Mouse (Mus musculus) E14TG2a.4 (cell line): ENCODE results near the gene Fgf13.
A peak's percentile ranks its signal among the peaks of the same experiment; 100 is the strongest.

Experiments used
- H3K27me3 ChIP-seq: 2 replicates; pipeline ENCODE4 v1.6.1; 2014; ENCODE audit warnings: low read length, control low read depth; ENCODE audit not compliant: insufficient read depth
- H3K36me3 ChIP-seq: 2 replicates; pipeline ENCODE4 v1.6.1; 2014; ENCODE audit warnings: low read length, control low read depth; ENCODE audit not compliant: insufficient read depth
- H3K4me1 ChIP-seq: replicated peaks from 2 replicates; pipeline ENCODE4 v1.6.1; 2014; ENCODE audit warnings: low read depth, low read length, control low read depth
- H3K4me3 ChIP-seq: replicated peaks from 2 replicates; pipeline ENCODE4 v1.5.1; 2014; ENCODE audit warnings: mild to moderate bottlenecking, low read length
- H3K9me3 ChIP-seq: 2 replicates; pipeline ENCODE4 v1.6.1; 2014; ENCODE audit warnings: low read length, control low read depth
- CTCF ChIP-seq: conservative IDR thresholded peaks from 2 replicates; pipeline ENCODE4 v1.5.1; 2014; ENCODE audit warnings: low read length
- NANOG ChIP-seq: IDR thresholded peaks from 2 replicates; pipeline ENCODE4 v1.6.1; 2014; ENCODE audit warnings: borderline replicate concordance, low read length, mixed read lengths
- POU5F1 ChIP-seq: IDR thresholded peaks from 2 replicates; pipeline ENCODE4 v1.6.1; 2014; ENCODE audit warnings: low read length, borderline replicate concordance

Gene Fgf13

GRCm38 (mm10) chrX:59508273-59508672 is 59.6 kb downstream of the Fgf13 start:
- Histone ChIP-seq H3K9me3 (no peaks in the 10 kb centered on the region), H3K27me3 (no peaks in the 10 kb centered on the region), H3K36me3 (no peaks in the 10 kb centered on the region), H3K4me3 (no peak overlapping the region), H3K4me1 (no peaks in the 10 kb centered on the region)
- no peak for TF ChIP-seq NANOG
- no peak for TF ChIP-seq POU5F1
- no peak for TF ChIP-seq CTCF

- H3K36me3 ChIP-seq = no peaks in the 10 kb centered on the region
- H3K9me3 ChIP-seq = 0 out of 2 replicates have a peak, but pooled peaks cover 4% of the 10 kb centered on the region
- TF ChIP-seq NANOG (peak; percentile 77; the same call in 1 of the 2 replicates), CTCF (no peak), POU5F1 (no peak)
- no peaks in the 10 kb centered on the region for H3K27me3 ChIP-seq
- H3K4me3 ChIP-seq = no peak overlapping the region
- H3K4me1 ChIP-seq = no peaks in the 10 kb centered on the region
These were observed 74.5 kb downstream of the Fgf13 start for GRCm38 (mm10) chrX:59493388-59493787.

GRCm38 (mm10) chrX:59485426-59485825 is 82.4 kb downstream of the Fgf13 start:
- H3K27me3 ChIP-seq = no peaks in the 10 kb centered on the region
- H3K4me1 ChIP-seq = no peaks in the 10 kb centered on the region
- H3K36me3 ChIP-seq = no peaks in the 10 kb centered on the region
- H3K9me3 ChIP-seq = no peaks in the 10 kb centered on the region
- no peak for TF ChIP-seq CTCF
- no peak for TF ChIP-seq NANOG
- TF ChIP-seq POU5F1 = no peak
- no peak overlapping the region for H3K4me3 ChIP-seq

GRCm38 (mm10) chrX:59402596-59403285 is 165.1 kb downstream of the Fgf13 start:
- Histone ChIP-seq H3K4me1 (no peaks in the 10 kb centered on the region), H3K9me3 (no peaks in the 10 kb centered on the region), H3K36me3 (no peaks in the 10 kb centered on the region), H3K4me3 (no peak overlapping the region), H3K27me3 (no peaks in the 10 kb centered on the region)
- TF ChIP-seq NANOG (no peak), POU5F1 (no peak), CTCF (no peak)

- Histone ChIP-seq H3K4me1 (no peaks in the 10 kb centered on the region), H3K27me3 (no peaks in the 10 kb centered on the region), H3K36me3 (no peaks in the 10 kb centered on the region), H3K4me3 (no peak overlapping the region), H3K9me3 (no peaks in the 10 kb centered on the region)
- no peak for TF ChIP-seq CTCF
- no peak for TF ChIP-seq POU5F1
- TF ChIP-seq NANOG = no peak
These were observed 276.9 kb downstream of the Fgf13 start for GRCm38 (mm10) chrX:59290916-59291411.

- Histone ChIP-seq H3K4me3 (no peak overlapping the region), H3K27me3 (no peaks in the 10 kb centered on the region), H3K36me3 (no peaks in the 10 kb centered on the region), H3K4me1 (no peaks in the 10 kb centered on the region), H3K9me3 (no peaks in the 10 kb centered on the region)
- TF ChIP-seq POU5F1 (no peak), NANOG (no peak), CTCF (no peak)
These were observed 316.3 kb downstream of the Fgf13 start for GRCm38 (mm10) chrX:59251576-59251975.

- H3K27me3 ChIP-seq = no peaks in the 10 kb centered on the region
- TF ChIP-seq CTCF (no peak), NANOG (no peak), POU5F1 (no peak)
- H3K4me1 ChIP-seq = no peaks in the 10 kb centered on the region
- H3K4me3 ChIP-seq = no peak overlapping the region
- H3K9me3 ChIP-seq = no peaks in the 10 kb centered on the region
- no peaks in the 10 kb centered on the region for H3K36me3 ChIP-seq
These were observed 324.1 kb downstream of the Fgf13 start for GRCm38 (mm10) chrX:59243752-59244151.

GRCm38 (mm10) chrX:59243176-59243575 is 324.7 kb downstream of the Fgf13 start:
- Histone ChIP-seq H3K4me3 (no peak overlapping the region), H3K9me3 (no peaks in the 10 kb centered on the region), H3K4me1 (no peaks in the 10 kb centered on the region), H3K36me3 (no peaks in the 10 kb centered on the region), H3K27me3 (no peaks in the 10 kb centered on the region)
- TF ChIP-seq CTCF (no peak), NANOG (no peak), POU5F1 (no peak)

- Histone ChIP-seq H3K9me3 (no peaks in the 10 kb centered on the region), H3K4me3 (no peak overlapping the region), H3K36me3 (no peaks in the 10 kb centered on the region), H3K4me1 (no peaks in the 10 kb centered on the region), H3K27me3 (no peaks in the 10 kb centered on the region)
- TF ChIP-seq POU5F1 (no peak), CTCF (no peak), NANOG (no peak)
These were observed 326.5 kb downstream of the Fgf13 start for GRCm38 (mm10) chrX:59241460-59241747.
